Mouse (Mus musculus) neural tube, embryonic 14.5 days (tissue): ENCODE data around the gene Bbs7. TPM values are rescaled to one million over a fixed set of nuclear protein-coding genes. Genes with fewer than 3 reads are reported as not detected.

Experiments
- polyA plus RNA-seq: library from polyadenylated mRNA; unstranded; fragments of >200 nt; fragmentation: Nextera tagmentation; extraction: Ambion mirVana; gene quantifications from 2 replicates; pipeline ENCODE4 v1.2.1, GENCODE M21; 2014

Bbs7 gene
- polyA plus RNA-seq, 1 experiment from 2014 or later = 22.1 TPM

Other genes starting within 250 kb of the Bbs7 start
- gene Anxa5, start 137.6 kb downstream of the Bbs7 start, polyA plus RNA-seq = 27.8 and 131 TPM in 2 replicates
- 0.50 TPM in 1 of 2 replicates, not detected in the other for gene 1810062G17Rik, start 137.5 kb downstream of the Bbs7 start, polyA plus RNA-seq
- 0.07 and 2.5 TPM in 2 replicates for gene Gm11549, start 91.7 kb downstream of the Bbs7 start, polyA plus RNA-seq
- gene Exosc9, start 60.9 kb downstream of the Bbs7 start, polyA plus RNA-seq = 84.9 and 87.1 TPM in 2 replicates
- 15.2 and 21.5 TPM in 2 replicates for gene Ccna2, start 41.3 kb downstream of the Bbs7 start, polyA plus RNA-seq
- 31.2 and 36.3 TPM in 2 replicates for gene Trpc3, start 76.7 kb upstream of the Bbs7 start, polyA plus RNA-seq
- 104 and 120 TPM in 2 replicates for gene 4932438A13Rik, start 249.6 kb upstream of the Bbs7 start, polyA plus RNA-seq